Mouse (Mus musculus) cerebellum, adult (tissue): ENCODE results near the gene Vpreb2.
"Not testable (repeated sequence)": the region's sequence is repeated elsewhere in the genome, so short reads cannot be mapped to it uniquely, and the experiment has no call there.

Experiments used
- ATAC-seq: cut with Nextera tagmentation; 2 replicates; pipeline ENCODE4 v1.9.2; 2017; ENCODE audit warnings: mild to moderate bottlenecking, moderate library complexity, mixed read lengths; ENCODE audit not compliant: insufficient number of reproducible peaks, low FRiP score, low TSS enrichment

Gene Vpreb2

DNA sequence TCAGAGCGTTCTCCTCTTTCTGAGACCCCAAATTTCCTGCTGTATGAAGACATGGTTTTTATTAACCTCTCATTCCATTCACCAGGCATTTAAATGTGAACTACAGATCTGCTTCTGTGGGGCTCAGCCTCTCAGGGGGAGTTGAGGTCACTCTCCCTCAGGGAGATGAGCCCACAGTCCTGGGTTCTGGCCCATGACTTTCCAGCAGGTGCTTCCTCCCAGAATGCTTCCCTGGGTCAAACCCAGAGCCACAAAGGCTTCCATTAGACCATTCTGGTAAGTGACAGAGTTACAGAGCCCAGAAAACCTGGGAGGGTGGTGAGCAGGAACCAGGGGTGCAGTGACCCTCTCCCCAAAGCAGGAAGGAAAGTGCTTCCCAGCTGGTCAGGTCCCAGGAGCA is at the start of gene Vpreb2:
TSS of gene Vpreb2 (plus strand) at position 301 of the 400 bp plus-strand sequence.
- no peak for ATAC-seq

DNA sequence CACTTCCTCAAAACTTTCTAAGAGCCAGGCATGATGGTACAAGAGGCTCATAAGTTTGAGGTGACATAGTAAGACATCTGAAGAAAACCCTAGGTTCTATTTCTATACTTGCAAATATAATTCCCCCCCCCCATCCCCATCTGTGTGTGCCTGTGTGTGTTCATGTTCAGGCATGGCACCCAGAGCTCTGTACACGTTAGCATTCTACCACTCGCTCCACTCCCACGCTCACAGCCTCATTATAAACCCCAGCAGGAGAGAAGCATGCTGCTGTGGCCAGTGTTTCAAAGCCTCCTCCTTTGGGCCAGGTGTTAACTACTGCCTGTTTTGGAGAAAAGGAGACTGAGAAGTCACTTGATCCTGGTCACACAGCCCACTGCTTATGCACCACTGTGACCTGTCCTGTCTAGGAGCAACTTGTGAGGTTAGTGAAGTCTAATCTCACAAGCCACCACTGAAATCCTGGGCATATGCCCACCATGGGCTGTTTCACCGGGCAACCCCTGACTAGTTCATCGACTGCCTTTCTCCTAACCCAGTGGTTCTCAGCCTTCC is 48.2 kb upstream of the Vpreb2 start:
- ATAC-seq, result no peak

DNA sequence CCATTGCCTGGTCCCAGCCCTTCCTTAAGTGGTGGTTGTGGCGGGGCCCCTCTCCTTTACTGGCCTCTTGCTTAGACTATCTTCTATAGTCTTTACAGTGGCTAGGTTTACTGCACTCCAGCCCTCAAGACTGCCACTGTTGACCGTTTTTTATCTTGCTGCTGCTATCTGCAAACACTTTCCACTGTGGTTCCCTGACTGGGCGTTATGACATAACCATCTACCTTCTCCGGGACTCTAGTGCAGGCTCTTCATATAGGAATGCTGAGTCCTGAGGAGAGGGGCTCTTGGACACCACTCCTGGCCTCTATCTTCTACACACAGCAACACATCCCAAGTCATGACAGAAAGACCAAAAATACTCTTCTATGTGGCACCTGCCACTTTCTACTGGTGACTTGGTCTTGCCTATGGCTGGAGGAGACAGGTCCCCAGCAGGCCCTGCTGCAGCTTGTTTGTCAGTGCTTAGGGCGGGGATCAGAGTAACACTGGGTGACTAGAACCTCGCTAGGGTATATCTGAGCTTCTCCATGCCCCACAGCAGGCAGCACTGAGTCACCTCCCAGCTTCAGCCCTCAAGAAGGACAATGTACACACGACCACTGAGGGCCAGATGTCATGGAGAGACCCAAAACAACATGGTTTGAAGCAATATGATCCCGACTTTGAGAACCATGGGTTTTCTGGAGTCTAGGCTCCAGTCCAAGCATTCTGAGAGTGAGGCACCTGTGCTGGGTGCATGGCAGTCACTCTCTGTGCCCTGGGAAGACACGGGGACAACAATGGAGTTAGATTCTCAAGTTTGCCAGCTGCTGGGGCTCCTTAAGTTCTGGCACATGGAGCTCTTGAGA is 46.4 kb upstream of the Vpreb2 start:
- no peak for ATAC-seq

DNA sequence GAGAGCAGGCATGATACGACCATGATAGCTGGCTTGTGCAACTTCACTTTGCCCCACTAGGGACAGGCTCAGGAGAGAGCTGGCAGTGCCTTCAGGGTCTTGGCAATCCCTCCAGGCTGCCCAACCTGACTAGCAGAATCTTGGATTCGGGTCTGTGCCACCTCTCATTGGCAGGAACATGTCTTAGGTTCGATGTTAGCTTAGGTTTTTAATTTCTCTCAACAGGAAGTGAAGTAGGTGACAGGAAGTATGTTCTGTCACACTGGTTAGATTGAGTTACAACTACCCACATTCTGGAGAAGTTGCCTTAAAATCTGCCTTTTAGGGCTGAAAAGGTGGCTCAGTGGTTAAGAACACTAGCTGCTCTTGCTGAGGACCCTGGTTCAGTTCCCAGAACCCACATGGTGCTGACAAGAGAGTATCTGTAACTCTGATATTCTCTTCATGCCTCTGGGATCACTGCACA is 45.8 kb upstream of the Vpreb2 start:
- no peak for ATAC-seq

DNA sequence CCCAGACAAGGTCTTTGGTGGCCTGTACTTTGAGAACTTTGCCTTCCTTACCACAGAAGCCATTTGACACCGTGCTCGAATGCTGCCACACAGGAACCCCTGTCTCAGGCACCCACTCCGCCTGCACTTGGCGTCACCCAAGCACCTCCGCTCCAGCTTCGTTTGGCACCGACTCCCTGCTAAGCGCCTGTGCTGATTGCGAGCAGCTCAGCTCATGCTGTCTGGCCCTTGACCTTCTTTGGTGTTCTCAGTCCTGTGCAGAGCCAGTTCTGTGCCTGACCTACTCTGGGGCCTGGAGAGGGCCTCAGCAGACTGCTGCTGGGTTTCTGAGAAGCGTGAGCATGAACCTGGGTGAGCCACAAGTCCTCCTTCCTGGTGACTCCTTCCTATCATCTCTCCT is 43.5 kb upstream of the Vpreb2 start:
- no peak for ATAC-seq

DNA sequence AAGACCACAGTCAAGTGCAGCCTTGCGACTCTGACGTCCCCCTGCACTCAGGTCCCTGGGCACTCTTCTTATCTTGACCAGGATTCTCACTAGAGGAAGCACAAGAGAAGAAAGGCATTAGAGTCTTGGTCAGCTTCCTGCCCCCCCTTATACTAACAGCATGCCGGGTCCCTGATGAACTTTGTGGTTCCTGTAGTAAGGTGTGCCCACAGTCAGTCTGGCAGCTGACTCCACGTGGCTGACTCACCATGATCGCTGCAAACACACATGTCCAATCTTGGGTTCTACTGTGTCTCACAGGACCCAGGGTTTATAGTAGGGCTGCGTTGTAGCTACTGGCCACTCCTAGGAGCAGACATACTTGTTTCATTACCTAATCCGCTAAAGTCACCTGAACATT is 42.0 kb upstream of the Vpreb2 start:
- no peak for ATAC-seq

DNA sequence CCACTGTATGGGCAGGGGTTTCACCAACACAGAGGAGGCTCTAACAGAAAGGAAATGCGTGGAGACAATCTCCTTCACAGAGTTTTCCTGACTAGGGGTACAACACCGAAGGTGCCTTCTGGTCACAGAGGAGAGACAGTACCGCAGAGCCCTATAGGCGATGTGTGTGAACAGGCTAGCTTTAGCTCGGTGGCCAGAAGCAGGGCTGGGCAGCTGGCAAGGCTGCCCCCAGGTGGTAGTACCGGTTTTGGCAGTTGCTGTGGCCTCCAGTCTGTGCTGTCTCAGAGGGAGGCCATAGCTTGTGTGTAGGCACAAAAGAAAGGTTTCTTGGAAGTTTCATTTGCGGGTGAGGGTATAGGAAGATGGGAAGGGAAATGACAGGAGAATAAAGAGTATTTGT is 41.4 kb upstream of the Vpreb2 start:
- peak; percentile 91 for ATAC-seq

DNA sequence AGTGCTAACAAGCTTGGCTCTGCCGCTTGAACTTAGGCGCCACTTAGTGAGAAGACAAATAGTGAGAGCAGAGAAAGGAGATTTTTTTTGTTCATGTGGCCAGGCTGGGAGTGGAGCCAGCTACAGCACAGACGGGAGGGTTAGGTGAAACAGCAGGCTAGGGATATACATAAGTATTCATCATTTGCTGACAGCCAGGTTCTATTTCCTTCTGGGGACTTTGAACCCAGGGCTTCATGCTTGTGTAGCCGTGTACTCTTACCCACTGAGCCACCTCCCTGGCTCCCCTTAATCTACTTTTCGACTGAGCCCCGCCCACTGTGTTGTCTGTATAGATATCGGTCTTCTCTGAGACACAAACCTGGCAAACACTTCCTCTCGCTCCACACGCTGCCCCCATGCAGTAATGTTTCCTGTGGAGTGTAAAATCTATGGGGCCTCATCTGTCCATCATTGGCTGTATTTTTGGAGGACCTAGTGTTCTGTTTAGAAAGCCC is 40.9 kb upstream of the Vpreb2 start:
- ATAC-seq, result no peak

DNA sequence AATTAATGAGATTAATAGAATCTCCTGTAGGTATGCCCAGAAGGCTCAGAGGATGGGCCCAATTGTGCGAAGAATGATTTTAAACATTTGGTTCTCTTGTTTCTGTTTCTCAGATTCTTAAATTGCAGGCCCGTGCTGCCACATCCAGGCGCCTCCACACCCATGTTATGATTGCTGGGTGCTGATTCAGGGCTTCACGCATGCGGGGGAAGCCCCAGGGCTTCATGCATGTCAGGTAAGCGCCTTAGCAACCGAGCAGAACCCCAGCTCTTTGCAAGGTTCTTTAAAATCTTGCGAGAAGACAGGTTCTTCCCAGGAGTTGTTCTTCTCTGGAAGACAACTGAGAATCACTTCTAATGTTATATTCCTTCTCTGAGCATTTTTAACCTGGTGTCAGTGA is 36.8 kb upstream of the Vpreb2 start:
- ATAC-seq, result no peak

DNA sequence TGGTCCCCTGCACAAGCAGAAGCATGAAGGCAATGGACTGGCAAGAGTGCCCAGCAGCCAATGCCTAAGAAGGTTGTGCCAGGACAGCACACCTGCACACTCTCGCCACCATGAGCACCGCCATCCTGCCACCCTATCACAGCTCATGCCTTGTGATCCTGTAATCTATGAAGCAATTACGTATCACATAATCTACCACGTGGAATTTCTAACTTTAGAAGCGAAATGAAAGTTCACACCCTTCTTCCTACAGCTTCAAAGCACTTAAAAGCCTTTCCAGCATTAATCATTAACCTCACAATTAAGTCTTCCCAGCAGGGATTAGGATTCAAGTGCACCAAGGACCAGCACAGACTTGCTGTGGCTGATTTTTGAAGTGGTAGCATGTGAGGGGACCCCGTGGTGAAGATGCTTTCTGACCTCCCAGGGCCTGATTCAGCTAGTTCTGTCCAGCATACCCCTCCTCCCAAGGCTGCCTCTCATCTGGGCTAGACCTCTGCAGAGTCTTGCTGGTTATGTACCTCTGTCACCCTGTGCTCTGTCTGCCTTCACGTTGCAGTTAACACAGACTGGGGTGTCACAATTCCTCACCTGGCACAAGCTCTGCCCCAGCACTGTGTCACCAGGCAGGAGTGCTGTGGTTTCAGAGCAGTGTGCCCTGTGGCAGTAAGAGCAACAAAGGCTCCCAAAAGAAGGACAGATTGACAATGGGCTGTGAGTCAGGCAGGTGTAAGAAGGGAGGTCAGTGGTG is 35.0 kb upstream of the Vpreb2 start:
- ATAC-seq, result no peak

DNA sequence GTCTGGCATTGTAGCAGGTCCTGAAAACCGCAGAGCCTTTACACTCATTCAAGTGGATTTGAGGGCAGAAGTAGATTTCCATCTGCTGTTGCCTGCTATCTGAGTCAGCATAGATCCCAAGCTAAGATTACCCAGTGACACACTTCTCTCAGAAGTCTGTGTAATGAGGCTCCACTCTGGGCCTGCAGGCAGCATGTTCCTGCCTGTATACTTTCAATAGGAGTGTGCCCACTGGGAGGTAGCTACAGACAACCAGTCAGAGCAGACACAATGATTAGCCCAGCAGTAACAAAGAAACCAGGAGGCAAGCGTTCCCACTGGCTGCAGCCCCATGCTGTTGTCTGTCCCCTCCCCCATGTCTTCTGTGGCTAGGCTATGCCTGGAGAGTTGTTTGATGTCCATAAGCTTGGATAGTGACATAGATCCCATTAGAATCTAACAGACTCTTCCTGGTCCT is 30.8 kb upstream of the Vpreb2 start:
- ATAC-seq, result no peak

DNA sequence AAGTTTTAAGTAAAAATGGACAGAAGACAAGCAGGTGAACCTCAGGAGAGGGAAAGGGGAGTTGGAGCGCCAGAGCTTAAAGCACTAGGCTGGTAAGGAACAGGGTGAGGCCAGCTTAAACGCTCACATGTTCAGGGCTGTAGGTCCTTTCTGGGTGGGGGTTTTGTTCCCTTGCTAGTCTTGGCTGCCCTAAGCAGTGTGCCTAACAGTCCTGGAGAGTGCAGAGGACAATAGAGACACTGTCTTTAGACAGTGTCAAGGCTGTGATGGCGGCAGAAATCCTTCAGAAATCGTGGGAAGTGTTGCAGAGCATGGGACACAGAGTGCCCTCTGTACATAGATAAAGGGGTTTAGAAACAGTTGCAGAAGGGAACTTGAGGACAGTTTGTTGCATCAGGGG is 30.2 kb upstream of the Vpreb2 start:
- ATAC-seq, result no peak

DNA sequence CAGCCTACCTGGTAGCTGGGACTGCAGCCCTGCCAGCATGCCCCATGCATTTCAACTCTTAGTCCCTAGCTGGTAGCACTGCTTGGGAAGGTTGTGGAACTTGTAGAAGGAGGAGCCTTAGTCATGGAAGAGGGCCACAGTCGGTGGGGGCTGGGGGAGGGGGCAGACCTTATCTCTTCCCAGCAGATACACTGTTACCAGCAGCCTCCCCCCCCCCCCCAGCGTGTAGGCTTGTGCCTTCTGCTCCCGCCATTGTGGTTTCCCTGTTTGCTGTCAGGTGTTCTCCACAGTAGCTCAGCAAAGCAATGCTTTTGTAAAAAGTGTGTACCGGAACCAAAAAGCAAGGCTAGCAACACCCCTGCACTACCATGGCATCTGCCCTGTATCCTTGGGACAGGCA is 28.6 kb upstream of the Vpreb2 start:
- no peak for ATAC-seq

DNA sequence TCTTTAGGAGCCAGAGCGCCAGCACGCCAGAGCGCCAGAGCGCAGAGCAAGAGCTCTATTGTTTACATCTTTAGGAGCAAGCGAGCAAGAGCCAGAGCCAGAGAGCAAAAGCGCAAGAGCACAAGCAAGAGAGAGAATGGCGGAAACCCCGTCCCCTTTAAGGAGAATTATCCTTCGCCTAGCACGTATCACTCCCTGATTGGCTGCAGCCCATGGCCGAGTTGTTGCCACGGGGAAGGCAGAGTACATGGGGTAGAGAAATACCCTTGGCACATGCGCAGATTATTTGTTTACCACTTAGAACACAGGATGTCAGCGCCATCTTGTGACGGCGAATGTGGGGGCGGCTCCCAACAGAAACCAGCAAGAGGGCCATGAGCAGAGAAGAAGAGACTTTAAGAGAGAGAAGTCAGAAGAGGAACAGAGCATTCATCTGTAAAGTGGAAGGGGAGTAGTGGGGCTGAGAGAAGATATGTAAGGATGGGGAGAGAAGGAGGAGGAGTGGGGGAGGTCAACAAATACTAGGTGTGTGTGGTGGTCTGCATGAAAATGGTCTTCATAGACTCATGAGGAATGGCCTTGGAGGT is 24.1 kb upstream of the Vpreb2 start:
- ATAC-seq, result not testable (repeated sequence)

DNA sequence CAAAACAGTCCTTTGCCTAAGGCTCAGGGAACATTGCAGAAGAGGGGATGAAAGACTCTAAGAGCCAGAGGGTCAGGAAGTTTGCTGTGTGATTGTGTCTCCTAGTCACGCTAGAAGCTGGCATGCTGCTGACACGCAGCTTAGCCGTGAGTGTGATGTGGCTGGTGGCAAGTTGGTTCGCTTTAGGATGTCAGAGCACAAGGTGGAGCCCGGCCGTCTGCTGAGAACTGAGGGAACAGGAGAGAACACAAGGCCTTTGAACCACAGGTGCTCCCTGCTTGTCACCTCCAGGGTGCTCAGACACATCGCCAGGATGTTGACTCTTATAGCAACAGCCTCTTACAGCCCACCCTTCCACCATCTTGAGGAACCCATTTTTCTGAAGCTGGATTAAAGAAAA is 18.1 kb upstream of the Vpreb2 start:
- no peak for ATAC-seq

DNA sequence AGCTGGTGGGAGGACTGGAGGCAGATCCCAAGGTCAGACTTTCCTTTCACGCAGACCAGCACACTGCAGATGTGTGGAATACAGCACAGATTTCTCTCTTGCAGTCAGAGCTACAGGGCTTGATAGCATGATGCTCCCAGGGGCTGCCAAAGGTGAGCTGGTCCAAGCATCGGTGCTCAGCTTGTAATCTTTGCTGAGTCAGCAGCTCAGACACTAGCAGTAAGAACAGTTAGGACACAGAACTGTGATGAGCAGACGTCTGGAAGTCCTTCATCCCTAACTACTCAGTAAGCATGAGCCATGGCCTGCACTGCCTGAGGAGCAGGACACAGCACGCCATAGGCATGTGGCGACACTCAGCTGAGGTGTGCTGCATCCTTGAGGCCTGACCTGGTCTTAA is 8.4 kb upstream of the Vpreb2 start:
- no peak for ATAC-seq

DNA sequence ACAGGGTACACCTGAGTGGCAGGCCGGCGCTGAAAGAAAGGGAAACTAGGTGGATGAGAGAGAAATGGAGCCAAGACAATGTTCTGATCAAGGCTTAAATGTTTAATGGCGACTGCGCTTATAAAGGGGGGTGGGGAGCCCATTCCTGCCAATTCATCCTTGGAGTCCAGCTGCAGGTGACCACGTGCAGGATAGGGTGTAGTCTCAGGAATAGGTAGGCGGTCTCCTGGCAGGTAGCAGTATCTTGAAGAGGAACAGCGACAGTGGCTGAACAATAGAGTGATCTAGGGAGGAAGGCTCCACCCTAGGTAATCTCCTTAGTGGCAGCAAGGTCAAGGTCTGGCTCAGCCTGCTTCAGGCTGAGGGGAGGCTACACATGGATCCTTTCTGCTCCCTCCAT is 2.4 kb upstream of the Vpreb2 start:
- ATAC-seq, result not testable (repeated sequence)

DNA sequence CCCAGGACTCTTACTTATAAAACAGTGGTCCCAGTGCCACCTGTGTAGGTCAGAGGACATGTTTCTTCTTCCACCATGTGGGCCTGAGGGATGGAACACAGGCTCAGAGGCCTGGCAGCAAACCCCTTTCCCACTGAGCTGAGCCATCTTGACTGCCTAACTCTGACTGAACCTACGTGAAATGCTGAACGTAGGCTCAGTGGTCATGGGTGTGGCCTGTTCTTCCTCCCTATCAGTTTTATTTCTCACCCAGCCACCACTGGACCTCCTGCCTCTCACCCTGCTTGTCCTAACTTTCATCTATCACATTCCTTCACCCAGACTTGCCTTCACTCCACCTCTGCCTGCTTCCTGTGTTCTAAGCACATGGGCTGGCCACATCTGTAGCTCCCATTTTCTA is 3.0 kb downstream of the Vpreb2 start:
- ATAC-seq, result no peak

DNA sequence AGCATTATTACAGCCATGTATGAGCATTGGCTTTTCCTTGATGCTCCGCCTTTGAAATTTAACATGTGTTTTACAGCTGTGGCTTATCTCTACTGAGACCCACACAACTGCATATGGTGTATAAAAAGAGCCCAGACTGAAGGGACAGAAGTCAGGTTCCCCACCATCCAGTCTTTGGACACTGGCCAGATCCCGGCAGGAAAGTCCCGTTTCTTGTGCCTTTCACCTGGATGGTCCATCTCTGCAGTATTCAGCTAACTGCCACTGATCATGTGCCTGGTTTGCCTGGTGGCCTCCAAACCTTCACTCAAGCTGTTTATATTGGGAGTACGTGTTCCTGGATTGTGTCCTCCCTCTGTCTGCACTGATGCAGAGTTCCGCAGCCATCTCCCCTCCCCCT is 4.0 kb downstream of the Vpreb2 start:
- ATAC-seq, result no peak

DNA sequence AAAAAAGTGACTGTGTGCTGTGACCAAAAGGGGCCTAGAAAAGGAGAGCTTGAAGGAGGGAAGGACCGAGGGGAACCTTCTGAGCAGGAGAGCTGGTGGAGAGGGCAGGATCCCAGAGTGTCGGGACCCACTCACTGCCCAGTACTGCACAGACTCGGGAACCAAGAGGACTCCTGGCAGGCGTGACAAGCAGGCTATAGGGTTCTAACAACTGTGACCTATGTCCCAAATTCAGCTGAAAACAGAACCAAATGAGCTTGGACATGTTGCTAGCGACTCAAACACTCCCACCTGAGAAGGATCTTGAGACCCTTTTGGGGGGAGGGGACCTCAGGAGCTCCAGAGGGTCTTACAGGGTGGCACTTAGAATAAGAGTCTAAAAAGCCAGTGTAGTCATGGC is 4.8 kb downstream of the Vpreb2 start:
- no peak for ATAC-seq
